Mouse (Mus musculus): ENCODE data around the gene Cmss1. TPM values are rescaled to one million over a fixed set of nuclear protein-coding genes. Genes with fewer than 3 reads are reported as not detected.

Cmss1 gene
- polyA plus RNA-seq, 1 experiment from 2014 or later: 43.7 TPM

DNA sequence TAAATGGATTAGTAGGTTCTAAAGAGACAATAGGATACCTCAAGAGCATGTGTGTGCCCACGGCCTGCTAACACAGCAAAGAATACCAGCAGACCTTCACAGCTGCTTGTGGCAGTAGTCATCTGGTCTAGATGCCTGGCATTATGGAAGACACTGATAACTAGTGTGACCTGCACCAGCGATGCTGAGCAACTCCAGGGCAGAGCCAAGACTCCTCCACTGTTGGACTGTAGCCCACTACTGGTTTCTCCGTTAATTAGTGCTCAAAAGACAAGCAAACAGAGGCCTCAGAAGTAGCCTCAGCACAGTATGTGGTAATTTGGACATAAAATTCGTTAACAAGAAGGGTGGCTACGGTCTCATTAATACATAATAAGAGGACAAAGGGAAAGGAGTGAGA lies 54.0 kb downstream of the Cmss1 start:
- Histone ChIP-seq H3K4me3 (no peak overlapping the region), H3K4me1 (peaks cover 19% of the 10 kb centered on the region), H3K27me3 (ENCODE audit: insufficient read depth, poor library complexity, severe bottlenecking) (no peaks in the 10 kb centered on the region), H3K27ac (no peak overlapping the region), H3K9me3 (no peaks in the 10 kb centered on the region), H3K36me3 (peaks cover 8% of the 10 kb centered on the region)
- 80% methylated on average over 5 of the region's 5 CpGs for WGBS
- DNase-seq (ENCODE audit: low spot score): no peak

GRCm38 (mm10) chr16:57551617-57552016 lies 55.0 kb downstream of the Cmss1 start:
- H3K4me3 ChIP-seq: no peak overlapping the region
- 82% methylated on average over 2 of the region's 2 CpGs for WGBS

GRCm38 (mm10) chr16:57550817-57551216 lies 55.8 kb downstream of the Cmss1 start:
- WGBS: 41% methylated on average over 2 of the region's 2 CpGs
- Histone ChIP-seq H3K36me3 (peaks cover 8% of the 10 kb centered on the region), H3K4me1 (peaks cover 20% of the 10 kb centered on the region), H3K4me3 (peak overlapping the region; percentile 82), H3K9me3 (no peaks in the 10 kb centered on the region), H3K27ac (no peak overlapping the region), H3K27me3 (ENCODE audit: insufficient read depth, poor library complexity, severe bottlenecking) (no peaks in the 10 kb centered on the region)
- DNase-seq (ENCODE audit: low spot score): no peak

More at GRCm38 (mm10) chr16:57551617-57552016, 55.0 kb downstream of the Cmss1 start:
- H3K4me1 ChIP-seq: peaks cover 20% of the 10 kb centered on the region
- no peak for DNase-seq (ENCODE audit: low spot score)
- no peaks in the 10 kb centered on the region for H3K27me3 ChIP-seq (ENCODE audit: insufficient read depth, poor library complexity, severe bottlenecking)
- H3K36me3 ChIP-seq: peaks cover 8% of the 10 kb centered on the region
- H3K27ac ChIP-seq: no peak overlapping the region
- no peaks in the 10 kb centered on the region for H3K9me3 ChIP-seq

- Histone ChIP-seq H3K9me3 (no peaks in the 10 kb centered on the region), H3K4me3 (peak overlapping the region; percentile 82), H3K27ac (peak overlapping the region; percentile 98), H3K27me3 (ENCODE audit: insufficient read depth, poor library complexity, severe bottlenecking) (no peaks in the 10 kb centered on the region), H3K4me1 (peaks cover 23% of the 10 kb centered on the region), H3K36me3 (peaks cover 8% of the 10 kb centered on the region)
- WGBS: 46% methylated on average over 3 of the region's 3 CpGs
- DNase-seq (ENCODE audit: low spot score): no peak
Measured at GRCm38 (mm10) chr16:57550088-57550487, 56.6 kb downstream of the Cmss1 start.

DNA sequence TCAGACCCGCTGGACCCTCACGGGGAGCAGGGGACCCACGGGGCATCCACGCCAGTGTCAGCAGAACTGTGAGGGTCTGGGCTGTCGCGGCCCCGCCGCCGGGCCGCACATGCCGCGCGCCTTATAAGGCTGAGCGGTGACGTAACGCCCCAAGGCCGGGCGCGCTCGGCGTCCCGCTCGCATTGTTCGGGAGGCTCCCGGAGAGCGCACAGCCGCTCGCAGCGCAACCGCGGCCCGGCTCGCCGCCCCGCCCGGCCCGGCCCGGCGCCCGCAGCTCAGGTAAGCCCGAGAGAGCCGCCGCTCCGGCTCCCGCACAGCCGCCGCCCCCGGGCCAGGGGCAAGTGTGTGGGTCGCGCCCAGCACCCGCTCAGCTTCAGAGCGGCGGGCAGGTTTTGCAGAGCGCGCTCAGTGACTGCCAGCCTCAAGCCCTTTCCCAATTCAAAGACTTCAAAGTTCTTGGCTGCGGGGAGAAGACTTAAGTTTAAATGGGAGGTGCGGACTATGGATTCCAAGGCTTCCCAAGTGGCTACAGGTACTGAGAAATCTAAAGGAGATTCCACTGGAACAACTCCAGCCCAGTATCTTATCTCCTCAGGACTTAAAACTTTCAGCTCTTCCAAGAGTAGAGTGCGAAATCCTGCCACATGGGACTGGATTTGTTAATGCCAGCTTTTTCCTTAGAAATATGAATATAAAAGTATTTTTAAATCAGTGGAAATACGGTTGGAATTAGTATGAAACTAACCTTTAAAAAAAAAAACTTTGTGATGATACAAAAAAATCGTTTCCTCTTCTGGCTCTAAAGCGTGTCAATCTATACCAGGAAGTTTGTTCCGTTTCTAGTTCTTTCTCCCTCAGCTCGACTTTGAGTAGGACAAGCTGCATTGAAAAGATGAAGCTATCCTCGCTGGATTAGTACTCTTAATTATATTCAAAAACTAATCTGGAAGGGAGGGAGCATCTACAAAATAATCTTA lies 57.3 kb downstream of the Cmss1 start:
- DNase-seq (ENCODE audit: low spot score): peak; percentile 82
- H3K4me3 ChIP-seq: peak overlapping the region; percentile 82
- H3K27ac ChIP-seq: peak overlapping the region; percentile 98
- peaks cover 23% of the 10 kb centered on the region for H3K4me1 ChIP-seq
- no peaks in the 10 kb centered on the region for H3K9me3 ChIP-seq
- H3K27me3 ChIP-seq (ENCODE audit: insufficient read depth, poor library complexity, severe bottlenecking): no peaks in the 10 kb centered on the region
- H3K36me3 ChIP-seq: peaks cover 8% of the 10 kb centered on the region
- WGBS: 1% methylated on average over 64 of the region's 64 CpGs

GRCm38 (mm10) chr16:57548608-57549007 lies 58.1 kb downstream of the Cmss1 start:
- Histone ChIP-seq H3K36me3 (peaks cover 8% of the 10 kb centered on the region), H3K27me3 (ENCODE audit: insufficient read depth, poor library complexity, severe bottlenecking) (no peaks in the 10 kb centered on the region), H3K9me3 (no peaks in the 10 kb centered on the region), H3K27ac (peak overlapping the region; percentile 98), H3K4me3 (peak overlapping the region; percentile 82), H3K4me1 (peaks cover 23% of the 10 kb centered on the region)
- 53% methylated on average over 2 of the region's 2 CpGs for WGBS
- no peak for DNase-seq (ENCODE audit: low spot score)

DNA sequence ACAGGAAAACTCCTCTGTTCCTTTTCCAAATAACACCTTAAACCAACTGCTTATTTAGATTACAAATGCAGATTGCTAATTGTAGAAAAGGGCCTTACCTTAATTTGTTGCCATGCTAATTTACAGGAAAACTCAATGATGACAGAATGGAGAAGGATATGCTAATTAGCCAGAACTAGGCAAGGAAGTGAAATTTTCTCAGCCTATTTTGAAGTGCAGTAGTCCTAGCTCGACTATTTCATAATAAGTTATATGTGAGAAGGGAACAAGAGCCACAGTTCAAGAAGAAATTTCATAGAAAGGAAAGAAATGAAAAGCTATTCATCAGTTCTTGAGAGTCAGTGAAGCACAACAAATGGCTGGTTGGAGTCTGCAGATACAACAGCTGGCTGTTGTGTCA lies 60.3 kb downstream of the Cmss1 start:
- Histone ChIP-seq H3K36me3 (no peaks in the 10 kb centered on the region), H3K27me3 (ENCODE audit: insufficient read depth, poor library complexity, severe bottlenecking) (no peaks in the 10 kb centered on the region), H3K27ac (no peak overlapping the region), H3K9me3 (no peaks in the 10 kb centered on the region), H3K4me1 (peaks cover 16% of the 10 kb centered on the region), H3K4me3 (no peak overlapping the region)
- no peak for DNase-seq (ENCODE audit: low spot score)
- WGBS: 73% methylated on average over 1 of the region's 1 CpGs

DNA sequence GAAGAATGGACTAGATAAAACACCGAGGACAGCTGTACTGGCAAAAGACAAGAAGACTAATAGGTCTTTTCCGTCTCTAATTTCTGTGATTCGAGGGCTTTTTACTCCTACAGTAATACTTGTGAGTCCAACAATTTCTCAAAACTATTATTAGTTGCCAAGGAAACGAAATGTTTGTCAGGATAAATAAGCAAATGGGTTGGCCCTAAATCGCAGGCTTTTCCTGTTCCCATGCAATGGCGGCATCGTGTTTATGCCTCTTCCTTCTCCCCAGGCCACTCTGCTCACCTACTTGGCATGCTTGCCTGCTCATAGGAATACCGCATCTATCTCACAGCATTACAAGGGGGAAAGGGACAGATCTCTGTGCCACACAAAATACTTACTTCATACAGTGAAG lies 62.2 kb downstream of the Cmss1 start:
- no peaks in the 10 kb centered on the region for H3K36me3 ChIP-seq
- no peak overlapping the region for H3K27ac ChIP-seq
- 64% methylated on average over 8 of the region's 8 CpGs for WGBS
- peaks cover 16% of the 10 kb centered on the region for H3K4me1 ChIP-seq
- H3K4me3 ChIP-seq: no peak overlapping the region
- H3K9me3 ChIP-seq: no peaks in the 10 kb centered on the region
- H3K27me3 ChIP-seq (ENCODE audit: insufficient read depth, poor library complexity, severe bottlenecking): no peaks in the 10 kb centered on the region
- no peak for DNase-seq (ENCODE audit: low spot score)

DNA sequence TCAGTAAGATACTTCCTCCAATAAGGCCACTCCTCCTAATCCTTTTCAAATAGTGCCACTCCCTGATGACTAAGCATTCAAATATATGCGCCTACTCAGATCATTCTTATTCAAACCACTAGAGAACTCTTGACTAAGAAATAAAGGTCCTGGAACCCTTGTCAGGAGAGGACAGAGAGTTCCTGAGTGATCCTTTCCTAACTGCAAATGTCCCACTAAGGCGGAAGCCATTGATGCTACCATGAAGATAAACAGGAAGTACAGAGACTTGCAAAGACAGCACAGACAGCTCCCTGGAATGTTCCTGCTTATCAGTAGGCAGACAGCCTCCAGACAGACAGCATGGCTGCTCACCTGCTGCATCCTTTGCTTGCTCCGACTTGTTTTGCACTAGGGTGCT lies 63.4 kb downstream of the Cmss1 start:
- Histone ChIP-seq H3K4me1 (peaks cover 9% of the 10 kb centered on the region), H3K27me3 (ENCODE audit: insufficient read depth, poor library complexity, severe bottlenecking) (no peaks in the 10 kb centered on the region), H3K4me3 (no peak overlapping the region), H3K27ac (no peak overlapping the region), H3K9me3 (no peaks in the 10 kb centered on the region), H3K36me3 (no peaks in the 10 kb centered on the region)
- DNase-seq (ENCODE audit: low spot score): no peak
- WGBS: 83% methylated on average over 3 of the region's 3 CpGs

DNA sequence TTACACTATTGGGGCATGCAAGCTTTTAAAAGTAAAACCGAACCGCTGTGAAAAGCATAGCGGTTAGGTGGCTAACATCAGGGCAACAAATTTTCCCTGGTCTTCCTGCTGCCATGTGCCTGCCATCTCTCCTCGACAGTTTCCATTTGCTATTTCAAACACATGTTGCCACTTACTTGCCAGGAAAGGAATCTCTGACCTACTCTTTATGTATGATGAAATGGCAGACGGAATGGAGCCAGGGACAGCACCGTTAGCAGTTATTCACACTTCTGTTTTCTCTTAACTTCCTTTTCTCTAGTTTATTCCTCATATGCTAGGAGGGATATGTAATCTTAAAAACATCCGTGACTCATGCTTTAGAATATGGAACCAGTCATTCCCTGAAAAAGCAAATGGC lies 70.2 kb downstream of the Cmss1 start:
- 80% methylated on average over 7 of the region's 7 CpGs for WGBS
- DNase-seq (ENCODE audit: low spot score): no peak

DNA sequence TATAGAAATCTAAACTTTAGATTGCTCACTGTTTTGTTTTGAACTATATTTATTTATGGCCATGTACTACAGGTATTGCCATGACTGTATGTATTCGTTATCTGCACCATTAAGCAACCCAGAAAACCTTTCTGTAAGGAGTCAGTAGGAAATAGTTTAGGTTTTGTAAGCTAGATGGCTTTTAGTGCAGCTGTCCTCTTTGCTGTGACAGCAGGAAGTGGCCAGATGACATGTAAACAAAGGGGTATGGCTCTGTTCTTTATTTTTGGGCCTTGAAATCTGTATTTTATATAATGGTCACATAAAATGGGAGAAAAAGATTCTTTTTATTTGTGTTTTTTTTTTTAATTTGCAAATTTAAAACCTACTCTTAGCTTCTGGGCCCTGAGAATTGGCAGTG lies 71.9 kb downstream of the Cmss1 start:
- Histone ChIP-seq H3K4me1 (0 out of 2 replicates have a peak, but pooled peaks cover 3% of the 10 kb centered on the region), H3K9me3 (no peaks in the 10 kb centered on the region), H3K4me3 (no peak overlapping the region), H3K27me3 (ENCODE audit: insufficient read depth, poor library complexity, severe bottlenecking) (no peaks in the 10 kb centered on the region), H3K27ac (no peak overlapping the region), H3K36me3 (no peaks in the 10 kb centered on the region)
- DNase-seq (ENCODE audit: low spot score): no peak
- 76% methylated on average over 1 of the region's 1 CpGs for WGBS

More for the DNA sequence above, 70.2 kb downstream of the Cmss1 start:
- 0 out of 2 replicates have a peak, but pooled peaks cover 3% of the 10 kb centered on the region for H3K4me1 ChIP-seq
- no peaks in the 10 kb centered on the region for H3K9me3 ChIP-seq
- no peak overlapping the region for H3K4me3 ChIP-seq
- no peaks in the 10 kb centered on the region for H3K36me3 ChIP-seq
- no peak overlapping the region for H3K27ac ChIP-seq
- no peaks in the 10 kb centered on the region for H3K27me3 ChIP-seq (ENCODE audit: insufficient read depth, poor library complexity, severe bottlenecking)

DNA sequence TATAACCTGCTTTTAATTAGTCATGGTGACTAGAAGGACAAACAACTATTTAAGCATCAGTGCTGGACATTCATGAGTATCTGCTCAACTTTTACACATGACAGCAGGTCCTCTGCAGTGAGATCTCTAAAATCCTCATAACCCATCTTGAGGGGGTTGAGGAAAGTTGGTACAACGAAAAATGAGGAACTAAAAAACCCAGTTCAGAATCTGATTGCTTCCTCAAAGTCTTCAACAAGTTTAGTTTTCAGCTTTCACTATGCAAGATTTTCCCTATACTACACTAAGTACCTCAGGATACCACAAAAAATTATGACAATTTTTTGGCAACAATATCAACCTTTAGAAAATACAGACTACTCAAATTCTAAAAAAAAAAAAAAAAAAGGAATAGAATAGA lies 72.3 kb downstream of the Cmss1 start:
- WGBS: 74% methylated on average over 1 of the region's 1 CpGs
- no peaks in the 10 kb centered on the region for H3K36me3 ChIP-seq
- no peak overlapping the region for H3K4me3 ChIP-seq
- no peak overlapping the region for H3K27ac ChIP-seq
- H3K4me1 ChIP-seq: 0 out of 2 replicates have a peak, but pooled peaks cover 3% of the 10 kb centered on the region
- DNase-seq (ENCODE audit: low spot score): no peak
- no peaks in the 10 kb centered on the region for H3K9me3 ChIP-seq
- no peaks in the 10 kb centered on the region for H3K27me3 ChIP-seq (ENCODE audit: insufficient read depth, poor library complexity, severe bottlenecking)

DNA sequence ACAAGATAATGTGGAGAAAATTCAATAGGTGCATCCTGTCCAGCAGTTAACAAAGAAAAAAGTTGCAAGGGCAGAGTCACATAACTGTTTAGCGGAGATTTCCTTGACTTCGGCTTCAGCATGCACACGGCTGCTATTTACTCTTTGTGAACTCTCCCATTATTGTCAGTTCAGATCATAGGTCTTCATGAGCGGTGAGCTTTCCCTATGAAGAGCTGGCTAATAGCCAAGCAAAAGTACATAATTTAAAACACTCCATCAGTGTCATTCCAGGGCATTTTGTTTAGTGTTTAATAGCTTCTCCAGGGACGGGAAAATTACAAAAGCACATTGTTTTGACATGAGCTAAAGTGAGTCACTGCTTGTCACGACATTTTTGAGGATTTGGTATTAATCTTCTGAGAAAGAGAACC lies 74.6 kb downstream of the Cmss1 start:
- no peaks in the 10 kb centered on the region for H3K27me3 ChIP-seq (ENCODE audit: insufficient read depth, poor library complexity, severe bottlenecking)
- peaks cover 12% of the 10 kb centered on the region; the same call in 1 of the 2 replicates for H3K4me1 ChIP-seq
- DNase-seq (ENCODE audit: low spot score): no peak
- no peak overlapping the region for H3K4me3 ChIP-seq
- H3K36me3 ChIP-seq: no peaks in the 10 kb centered on the region
- H3K9me3 ChIP-seq: no peaks in the 10 kb centered on the region
- 66% methylated on average over 6 of the region's 6 CpGs for WGBS
- H3K27ac ChIP-seq: no peak overlapping the region

Measured in heart, embryonic 10.5 days (tissue).